In the genomic region with DNA sequence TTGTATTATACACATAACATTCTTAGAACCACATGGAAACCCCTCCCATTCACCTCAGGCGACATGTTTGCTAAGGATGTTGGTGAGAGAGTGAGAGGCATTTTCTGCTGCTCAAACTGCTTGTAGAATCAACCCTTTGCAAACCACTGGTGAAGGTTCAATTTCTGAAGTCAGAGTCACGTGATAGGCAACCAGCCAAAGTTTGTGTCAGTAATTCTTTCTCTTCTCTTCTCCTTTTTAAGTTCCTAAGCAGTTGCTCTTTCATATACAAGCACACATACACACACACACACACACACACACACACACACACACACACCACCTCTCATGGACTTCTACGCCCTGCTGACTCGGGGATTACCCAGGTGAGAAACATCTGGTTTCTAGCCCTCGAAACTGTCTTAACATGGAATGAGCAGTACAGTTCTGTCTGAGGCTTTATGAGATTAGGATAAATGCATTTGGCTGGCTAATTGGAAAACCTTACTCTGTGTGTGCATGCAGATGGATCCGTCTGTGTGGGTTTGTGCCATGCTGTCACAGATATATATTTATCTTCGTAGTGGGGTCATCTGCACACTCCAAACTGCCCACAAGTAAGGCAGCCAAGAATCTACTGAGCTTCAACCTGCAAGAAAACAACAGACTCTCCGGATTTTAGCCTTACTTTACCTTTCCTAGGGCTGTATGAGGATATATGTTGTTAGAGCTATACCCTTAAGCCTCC, we compare ENCODE assay signal across 21 mouse cellular contexts.
DNase-seq lines count a peak whose midpoint lies in the region; ATAC-seq and TF ChIP-seq lines count a peak whose summit lies in the region.
"Had no signal": no experiment of that assay in that cellular context is flagged by ENCODE, and none has a peak within 500 bp of the region (broad histone marks: within the 10 kb centered on the region; RNA-seq: fewer than 3 reads in every experiment).

No protein-coding gene starts in this region.

- no peaks in the 10 kb centered on the region for H3K9me3 ChIP-seq in heart, embryonic 10.5 days
- no peaks in the 10 kb centered on the region for H3K9me3 ChIP-seq in heart, embryonic 11.5 days (replicated peaks; ENCODE audit: control insufficient read depth, low read length)
- H3K9me3 ChIP-seq in stomach, embryonic 16.5 days (replicated peaks; ENCODE audit: control insufficient read depth, low read length): no peaks in the 10 kb centered on the region
- H3K9me3 ChIP-seq in stomach, postnatal 0 days (ENCODE audit: control insufficient read depth, low read length): no peaks in the 10 kb centered on the region
- H3K9me3 ChIP-seq in forebrain, embryonic 15.5 days: no peaks in the 10 kb centered on the region
- H3K9me3 ChIP-seq: forebrain, embryonic 10.5 days; G1E; neural tube, embryonic 13.5 days had no signal

- H3K79me2 ChIP-seq in myocyte (ENCODE audit: control insufficient read depth, insufficient read depth): no peaks in the 10 kb centered on the region

- TF ChIP-seq POLR2A in kidney, adult 2 months (IDR thresholded peaks at IDR 0.05; ENCODE audit: low read depth, low read length): no peak
- no peak for TF ChIP-seq POLR2A in myocyte (IDR thresholded peaks at IDR 0.05; ENCODE audit: insufficient read length, low read depth)

- H3K4me3 ChIP-seq in heart, embryonic 10.5 days: no peak overlapping the region
- no peak overlapping the region for H3K4me3 ChIP-seq in heart, embryonic 11.5 days (ENCODE audit: low read depth, low read length)
- no peak overlapping the region for H3K4me3 ChIP-seq in kidney, adult 2 months (ENCODE audit: insufficient read depth, low read depth, low read length)
- H3K4me3 ChIP-seq in stomach, embryonic 16.5 days (replicated peaks; ENCODE audit: low read length): no peak overlapping the region
- no peak overlapping the region for H3K4me3 ChIP-seq in stomach, postnatal 0 days (ENCODE audit: low read depth, low read length)
- H3K4me3 ChIP-seq in myocyte: no peak overlapping the region
- H3K4me3 ChIP-seq in forebrain, embryonic 15.5 days: no peak overlapping the region
- H3K4me3 ChIP-seq: forebrain, embryonic 10.5 days; neural tube, embryonic 13.5 days had no signal

- H3ac ChIP-seq in myocyte (ENCODE audit: control insufficient read depth, insufficient read length): no peak overlapping the region

- no peak for TF ChIP-seq CTCF in kidney, adult 2 months (conservative IDR thresholded peaks at IDR 0.05; ENCODE audit: insufficient read depth, insufficient read length, low read depth, low read length)
- TF ChIP-seq CTCF in stomach, postnatal 0 days (IDR thresholded peaks at IDR 0.05; ENCODE audit: low read depth): no peak

- no peaks in the 10 kb centered on the region for H3K27me3 ChIP-seq in heart, embryonic 10.5 days (ENCODE audit: insufficient read depth, poor library complexity, severe bottlenecking)
- H3K27me3 ChIP-seq in heart, embryonic 11.5 days (ENCODE audit: control insufficient read depth, insufficient read depth, low read length): no peaks in the 10 kb centered on the region
- H3K27me3 ChIP-seq in kidney, adult 2 months (replicated peaks; ENCODE audit: control insufficient read depth, insufficient read depth, low read length): no peaks in the 10 kb centered on the region
- H3K27me3 ChIP-seq in stomach, embryonic 16.5 days (ENCODE audit: control insufficient read depth, insufficient read depth, low read length): no peaks in the 10 kb centered on the region
- H3K27me3 ChIP-seq in stomach, postnatal 0 days (ENCODE audit: control insufficient read depth, insufficient read depth, low read length): no peaks in the 10 kb centered on the region
- H3K27me3 ChIP-seq in myocyte (ENCODE audit: control insufficient read depth, insufficient read depth, insufficient read length): no peaks in the 10 kb centered on the region
- no peaks in the 10 kb centered on the region for H3K27me3 ChIP-seq in forebrain, embryonic 15.5 days
- H3K27me3 ChIP-seq: neural tube, embryonic 13.5 days had no signal

- H3K4me2 ChIP-seq in heart, embryonic 11.5 days: no peak overlapping the region
- no peak overlapping the region for H3K4me2 ChIP-seq in stomach, embryonic 16.5 days (ENCODE audit: low read depth, low read length)
- no peak overlapping the region for H3K4me2 ChIP-seq in stomach, postnatal 0 days (replicated peaks; ENCODE audit: low read depth)
- no peak overlapping the region for H3K4me2 ChIP-seq in myocyte (ENCODE audit: low read depth)
- no peak overlapping the region for H3K4me2 ChIP-seq in forebrain, embryonic 15.5 days (replicated peaks)
- H3K4me2 ChIP-seq: neural tube, embryonic 13.5 days had no signal

- TF ChIP-seq EP300 in stomach, postnatal 0 days (optimal IDR thresholded peaks at IDR 0.05): no peak

- DNase-seq in heart, embryonic 10.5 days (ENCODE audit: low spot score): no peak
- peak; percentile 20 for DNase-seq in kidney, adult 2 months
- no peak for DNase-seq in kidney, adult 18-20 months
- DNase-seq in stomach, postnatal 0 days (ENCODE audit: low spot score): no peak
- DNase-seq: adrenal gland, postnatal 14 days; cerebellum, adult 8-10 months; lung, postnatal 4 days; midbrain, embryonic 14.5 days; retina, postnatal 1 day; right cerebral cortex, postnatal 4 days; thymus, adult 18-20 months; thymus, postnatal 4 days had no signal

- H3K36me3 ChIP-seq in heart, embryonic 10.5 days: no peaks in the 10 kb centered on the region
- H3K36me3 ChIP-seq in heart, embryonic 11.5 days (ENCODE audit: control insufficient read depth, insufficient read depth, low read length): no peaks in the 10 kb centered on the region
- H3K36me3 ChIP-seq in kidney, adult 2 months (ENCODE audit: control insufficient read depth, insufficient read depth, low read length): no peaks in the 10 kb centered on the region
- H3K36me3 ChIP-seq in stomach, embryonic 16.5 days (ENCODE audit: control insufficient read depth, insufficient read depth, low read length): no peaks in the 10 kb centered on the region
- no peaks in the 10 kb centered on the region for H3K36me3 ChIP-seq in stomach, postnatal 0 days (ENCODE audit: control insufficient read depth, insufficient read depth, low read length)
- H3K36me3 ChIP-seq in myocyte (ENCODE audit: control insufficient read depth, insufficient read depth): no peaks in the 10 kb centered on the region
- no peaks in the 10 kb centered on the region for H3K36me3 ChIP-seq in forebrain, embryonic 15.5 days
- H3K36me3 ChIP-seq: forebrain, embryonic 10.5 days; G1E had no signal

- no peak overlapping the region for H3K9ac ChIP-seq in heart, embryonic 11.5 days (ENCODE audit: low read depth, low read length)
- no peak overlapping the region for H3K9ac ChIP-seq in stomach, embryonic 16.5 days (ENCODE audit: low read length)
- no peak overlapping the region for H3K9ac ChIP-seq in stomach, postnatal 0 days (ENCODE audit: low read length)
- no peak overlapping the region for H3K9ac ChIP-seq in forebrain, embryonic 15.5 days (replicated peaks)
- H3K9ac ChIP-seq: neural tube, embryonic 13.5 days had no signal

- WGBS in heart, embryonic 10.5 days: 85% methylated on average over 8 of the region's 8 CpGs
- WGBS in heart, embryonic 11.5 days (ENCODE audit: insufficient replicate concordance): 76% methylated on average over 8 of the region's 8 CpGs
- 77% methylated on average over 8 of the region's 8 CpGs for WGBS in kidney, adult 2 months
- WGBS in stomach, embryonic 16.5 days: 58% methylated on average over 8 of the region's 8 CpGs
- whole genome bisulfite sequencing in stomach, postnatal 0 days: 61% methylated on average over 8 of the region's 8 CpGs
- 85% methylated on average over 8 of the region's 8 CpGs for WGBS in forebrain, embryonic 15.5 days

- no peak for ATAC-seq in heart, embryonic 11.5 days (replicated peaks; ENCODE audit: insufficient number of reproducible peaks, low FRiP score, low TSS enrichment)
- 0 out of 2 replicates have a peak, but pooled peaks have one; percentile 10 for ATAC-seq in stomach, embryonic 16.5 days (ENCODE audit: insufficient read depth, low FRiP score)
- ATAC-seq in stomach, postnatal 0 days (ENCODE audit: low FRiP score, low TSS enrichment): no peak
- no peak for ATAC-seq in forebrain, embryonic 15.5 days (replicated peaks)
- ATAC-seq: hindbrain, postnatal 0 days; intestine, embryonic 16.5 days had no signal

- peaks cover 41% of the 10 kb centered on the region for H3K4me1 ChIP-seq in heart, embryonic 10.5 days
- H3K4me1 ChIP-seq in heart, embryonic 11.5 days (ENCODE audit: control insufficient read depth, insufficient read depth, low read length): peaks cover 16% of the 10 kb centered on the region
- no peaks in the 10 kb centered on the region for H3K4me1 ChIP-seq in kidney, adult 2 months (ENCODE audit: control insufficient read depth, insufficient read depth, low read length)
- no peaks in the 10 kb centered on the region for H3K4me1 ChIP-seq in stomach, embryonic 16.5 days (ENCODE audit: control insufficient read depth, insufficient read depth, low read length)
- H3K4me1 ChIP-seq in stomach, postnatal 0 days (replicated peaks; ENCODE audit: control insufficient read depth, insufficient read depth): no peaks in the 10 kb centered on the region
- H3K4me1 ChIP-seq in forebrain, embryonic 15.5 days: peaks cover 14% of the 10 kb centered on the region
- H3K4me1 ChIP-seq: forebrain, embryonic 10.5 days had no signal

- 0 out of 2 replicates have a peak overlapping the region, but pooled peaks have one; percentile 4 for H3K27ac ChIP-seq in heart, embryonic 10.5 days
- no peak overlapping the region for H3K27ac ChIP-seq in heart, embryonic 11.5 days (ENCODE audit: low read depth, low read length)
- H3K27ac ChIP-seq in kidney, adult 2 months (ENCODE audit: insufficient read depth, low read depth, low read length): no peak overlapping the region
- H3K27ac ChIP-seq in stomach, embryonic 16.5 days (ENCODE audit: low read length): no peak overlapping the region
- no peak overlapping the region for H3K27ac ChIP-seq in stomach, postnatal 0 days (replicated peaks)
- H3K27ac ChIP-seq in forebrain, embryonic 15.5 days (replicated peaks): no peak overlapping the region
- H3K27ac ChIP-seq: forebrain, embryonic 10.5 days; hindbrain, postnatal 0 days; neural tube, embryonic 13.5 days had no signal

TF ChIP-seq in myocyte, 11 proteins besides CTCF, POLR2A, EP300 and RAD21:
- no peak for TF ChIP-seq TCF12 (IDR thresholded peaks at IDR 0.05; ENCODE audit: insufficient read depth, poor library complexity, severe bottlenecking)
- no peak for TF ChIP-seq REST (IDR thresholded peaks at IDR 0.05; ENCODE audit: insufficient read depth, insufficient read length)
- no peak for TF ChIP-seq POLR2AphosphoS2 (IDR thresholded peaks at IDR 0.05; ENCODE audit: insufficient read length, low read depth)
- TF ChIP-seq MAX (IDR thresholded peaks at IDR 0.05; ENCODE audit: low read depth): no peak
- TF ChIP-seq TCF3 (IDR thresholded peaks at IDR 0.05; ENCODE audit: insufficient read length, low read depth): no peak
- TF ChIP-seq USF1 (IDR thresholded peaks at IDR 0.05; ENCODE audit: low read depth): peak; percentile 39
- no peak for TF ChIP-seq MYOD1 (IDR thresholded peaks at IDR 0.05; ENCODE audit: control insufficient read depth in 1 of 3, insufficient read length in 2 of 3, low read depth in 2 of 3)
- no peak for TF ChIP-seq MYOG (IDR thresholded peaks at IDR 0.05; ENCODE audit: control insufficient read depth in 1 of 3, insufficient read depth in 1 of 3, insufficient read length in 2 of 3, low read depth in 2 of 3)
TF ChIP-seq in myocyte: peak in this region for 1.
